Mouse (Mus musculus): ENCODE data around the gene Dzip1.

DNA sequence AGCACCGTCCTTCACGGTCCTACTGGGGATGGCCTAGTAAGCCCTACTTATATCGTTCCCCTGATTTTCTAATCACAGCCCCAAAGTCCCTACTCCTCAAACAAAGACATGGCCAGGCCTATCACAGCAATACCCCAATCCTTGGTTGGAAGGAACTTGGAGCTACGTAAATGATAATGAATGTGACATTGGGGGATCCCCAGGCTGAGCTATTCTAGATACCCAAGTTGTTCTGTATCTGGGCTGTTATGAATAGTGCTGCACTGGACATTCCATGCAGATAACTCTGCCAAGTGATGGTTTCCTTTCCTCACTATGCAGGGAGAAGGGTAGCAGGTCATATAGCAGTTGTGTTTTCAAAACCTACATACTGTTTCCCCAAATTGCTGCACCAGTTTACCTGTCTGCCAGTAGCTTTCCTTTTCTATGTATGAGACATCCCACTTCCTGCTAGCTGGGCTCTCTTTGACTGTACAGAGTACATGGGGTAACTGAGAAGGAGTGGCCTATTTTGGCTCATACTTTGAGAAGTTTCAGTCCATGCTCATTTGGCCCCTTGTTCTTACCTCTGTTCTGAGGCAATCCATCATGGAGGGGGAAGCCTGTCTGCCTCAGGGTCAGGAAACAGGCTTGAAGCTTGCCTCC is 40.2 kb upstream of the Dzip1 start:
- TF ChIP-seq CTCF (IDR thresholded peaks at IDR 0.05; ENCODE audit: borderline replicate concordance, insufficient read depth, low read length): no peak
- TF ChIP-seq POLR2A (IDR thresholded peaks at IDR 0.05; ENCODE audit: low read depth, low read length): no peak
